Mouse (Mus musculus): Measurements from ENCODE around the gene Cyfip2.

Cyfip2 gene

DNA sequence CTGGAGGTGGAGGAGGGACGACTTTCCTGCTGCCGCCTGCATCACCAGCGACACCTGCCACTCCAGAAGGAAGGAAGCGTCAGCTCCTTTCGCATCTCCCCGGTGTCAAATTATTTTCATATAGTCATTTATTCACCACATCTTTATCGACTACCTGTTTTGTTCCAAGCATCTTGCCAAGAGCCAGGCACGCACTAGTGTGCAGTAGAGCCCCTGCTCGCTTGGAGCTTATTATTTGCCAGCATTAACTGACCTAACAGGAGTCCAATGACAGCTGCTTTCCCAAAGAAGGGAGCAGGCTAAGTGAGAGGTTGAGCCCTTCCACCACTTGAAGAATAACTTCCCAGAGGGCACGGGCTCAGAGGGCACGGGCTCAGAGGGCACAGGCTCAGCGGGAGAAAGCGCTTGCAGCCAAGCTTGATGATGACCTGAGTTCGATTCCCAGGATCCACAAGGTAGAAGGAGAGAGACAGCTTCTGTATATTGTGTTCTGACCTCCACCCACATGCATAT lies at the start of gene Cyfip2:
Cyfip2 (minus strand) TSS at position 337 of the 513 bp plus-strand sequence.
- no peak for DNase-seq (ENCODE audit: low spot score)

DNA sequence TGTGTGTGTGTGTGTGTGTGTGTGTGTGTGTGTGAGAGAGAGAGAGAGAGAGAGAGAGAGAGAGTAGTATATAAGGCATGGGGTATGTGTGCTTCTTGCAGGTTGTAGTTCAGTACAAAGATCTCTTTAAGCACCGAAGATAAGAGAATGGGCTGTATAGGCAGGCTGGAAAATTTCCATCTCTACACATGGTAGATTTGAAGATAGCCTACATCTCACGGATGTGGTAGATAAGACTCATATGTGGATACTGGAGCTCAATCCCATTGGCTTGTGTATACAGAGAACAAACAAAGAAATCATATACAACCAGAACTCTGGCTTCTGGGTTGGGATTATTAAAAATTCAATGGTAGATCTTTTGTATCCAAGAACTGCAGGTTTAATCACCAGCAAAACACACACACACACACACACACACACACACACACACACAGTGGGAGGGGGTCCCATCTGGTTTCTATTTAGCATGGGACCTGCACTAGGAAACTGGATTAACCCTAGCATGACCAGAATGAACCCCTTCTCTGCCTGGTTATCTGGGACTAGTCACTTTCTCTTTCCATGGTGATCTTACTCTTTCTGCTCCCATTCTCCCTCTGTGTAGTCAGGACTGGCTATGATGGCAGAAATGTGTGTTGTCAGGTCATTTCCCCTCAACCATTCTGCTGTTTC lies 48.5 kb upstream of the Cyfip2 start:
- DNase-seq (ENCODE audit: low spot score): no peak

DNA sequence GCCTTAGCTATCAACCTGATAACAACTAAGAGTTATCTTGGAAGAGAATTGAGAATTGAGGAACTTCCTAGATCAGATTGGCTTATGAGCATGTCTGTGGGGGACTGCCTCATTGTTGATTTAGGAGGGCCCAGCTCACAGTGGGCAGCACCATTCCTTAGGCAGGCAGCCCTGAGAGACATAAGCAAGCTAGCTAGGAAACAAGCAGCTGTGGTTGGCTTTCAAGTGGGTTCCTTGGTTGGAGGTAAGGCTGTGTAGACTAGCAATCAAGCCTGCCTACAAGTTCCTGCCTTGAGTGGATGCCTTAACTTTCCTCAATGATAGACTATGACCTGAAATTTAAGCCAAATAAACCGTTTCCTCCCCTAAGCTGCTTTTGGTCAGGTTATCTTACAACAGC lies 45.7 kb upstream of the Cyfip2 start:
- no peak for DNase-seq (ENCODE audit: low spot score)

DNA sequence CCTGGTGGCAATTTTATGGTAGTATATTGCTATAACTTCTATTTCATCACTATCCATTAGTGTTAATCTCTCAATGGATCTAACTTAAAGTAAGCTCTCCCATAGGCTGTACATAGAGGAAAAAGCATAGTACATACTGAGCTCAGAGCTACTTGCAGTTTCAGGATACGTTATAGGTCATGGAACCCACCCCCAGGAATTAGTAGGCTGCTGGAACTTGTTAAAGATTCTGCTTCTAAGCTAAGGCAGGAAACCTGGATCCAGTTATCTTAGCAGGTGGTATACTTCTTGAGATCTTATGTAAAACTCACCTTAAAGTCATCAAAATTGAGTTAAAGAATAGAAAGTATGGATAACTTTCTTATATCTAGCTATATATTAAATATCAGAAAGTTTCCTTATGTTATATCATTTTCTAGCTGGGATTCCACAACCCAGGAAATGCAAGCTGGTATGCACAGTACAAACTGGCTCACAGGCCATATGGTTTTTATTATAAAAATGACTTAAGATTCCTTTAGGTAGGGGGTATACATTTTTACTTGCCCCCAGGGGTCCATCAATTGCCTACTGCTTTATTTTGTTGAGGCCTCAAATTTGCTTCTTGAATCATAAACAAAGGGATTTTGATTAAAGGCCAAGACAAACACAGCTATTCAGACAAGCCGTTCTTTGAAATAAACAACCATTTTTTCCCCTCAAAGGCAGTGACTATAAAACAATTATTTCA lies 37.2 kb upstream of the Cyfip2 start:
- DNase-seq (ENCODE audit: low spot score): no peak

DNA sequence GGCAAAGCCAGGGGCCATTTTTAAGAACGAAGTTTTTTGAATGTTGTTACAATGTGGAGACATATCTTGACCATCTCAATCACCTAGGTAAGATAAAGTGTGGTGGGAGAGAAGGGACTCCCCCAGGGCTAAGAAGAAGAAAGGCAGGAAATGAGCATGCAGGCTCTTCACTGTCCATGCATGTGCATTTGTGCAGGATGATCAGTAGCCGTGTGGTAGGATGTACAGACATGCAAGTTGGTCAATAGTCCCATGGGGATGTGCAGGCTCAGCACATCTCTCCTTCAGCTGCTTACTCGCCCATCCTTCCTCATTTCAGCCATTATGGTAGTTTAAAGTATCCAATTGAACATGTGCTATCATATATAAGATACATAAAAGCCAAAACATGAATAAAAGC lies 35.8 kb upstream of the Cyfip2 start:
- DNase-seq (ENCODE audit: low spot score): no peak

DNA sequence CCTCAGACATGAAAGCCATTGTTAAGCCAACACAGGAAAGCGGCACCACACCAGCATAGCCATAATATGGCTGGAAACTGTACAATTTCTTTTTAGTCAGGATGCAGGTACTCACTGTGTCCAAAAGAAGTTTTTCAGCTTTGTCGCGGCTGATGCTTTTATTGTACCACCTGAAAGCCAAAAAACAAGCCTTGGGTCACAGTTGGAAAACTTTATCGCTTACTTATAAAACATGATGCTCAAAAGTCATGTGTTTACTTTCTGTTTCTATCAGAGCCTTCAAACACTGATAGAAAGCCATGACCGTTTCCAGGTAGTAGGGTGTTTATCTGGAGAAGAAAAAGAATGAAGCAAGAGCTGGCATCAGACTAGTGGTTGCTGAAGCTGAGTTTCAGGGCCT lies 35.1 kb upstream of the Cyfip2 start:
- DNase-seq (ENCODE audit: low spot score): no peak

DNA sequence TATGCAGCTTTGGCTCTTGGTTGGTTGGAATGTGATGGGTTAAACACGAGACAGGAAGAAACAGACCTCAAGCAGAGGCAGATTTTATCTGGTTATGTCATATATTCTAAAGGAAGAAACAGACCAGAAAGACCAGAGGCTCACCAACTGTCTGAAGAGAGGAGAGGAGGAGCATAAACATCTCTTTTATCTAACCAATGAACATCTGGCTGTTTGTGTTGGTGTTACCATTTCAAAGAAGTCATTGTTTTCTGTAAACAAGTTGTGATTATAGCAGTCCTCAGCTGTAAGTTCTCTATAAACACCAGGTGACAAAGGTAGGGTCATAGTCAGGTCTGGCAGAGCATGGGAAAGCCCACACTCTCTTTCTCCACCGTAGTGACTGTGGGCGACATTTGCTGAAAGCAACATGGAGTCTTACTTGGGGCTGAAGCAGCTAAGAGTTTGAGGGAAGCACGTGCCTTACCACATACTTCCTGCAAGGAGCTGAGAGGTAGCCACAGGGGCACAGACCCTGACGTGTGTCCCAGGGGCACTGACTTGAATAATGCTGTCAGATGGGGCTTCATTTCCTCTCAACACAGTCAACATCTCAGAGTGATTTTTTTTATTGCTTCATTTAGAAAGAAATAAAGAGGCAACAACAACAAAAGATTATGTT lies 31.4 kb upstream of the Cyfip2 start:
- no peak for DNase-seq (ENCODE audit: low spot score)

DNA sequence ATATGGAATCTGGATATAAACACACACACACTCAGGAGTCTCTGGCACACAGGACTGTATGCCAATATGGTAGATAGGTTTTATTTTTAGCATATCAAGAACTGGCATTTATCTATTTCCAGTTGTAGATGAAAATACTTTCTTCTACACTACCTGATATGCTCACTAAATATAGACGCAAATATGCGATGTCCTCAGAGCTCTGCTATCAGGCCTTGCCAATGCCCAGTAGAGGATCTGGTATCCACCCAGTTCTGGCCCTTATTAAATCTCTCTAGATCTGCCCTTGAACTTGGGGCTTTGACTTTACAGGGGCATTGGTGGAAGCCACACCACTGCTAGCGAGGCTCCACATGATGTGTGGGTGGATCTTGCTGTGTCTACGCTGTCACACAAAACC lies 29.3 kb upstream of the Cyfip2 start:
- no peak for DNase-seq (ENCODE audit: low spot score)

DNA sequence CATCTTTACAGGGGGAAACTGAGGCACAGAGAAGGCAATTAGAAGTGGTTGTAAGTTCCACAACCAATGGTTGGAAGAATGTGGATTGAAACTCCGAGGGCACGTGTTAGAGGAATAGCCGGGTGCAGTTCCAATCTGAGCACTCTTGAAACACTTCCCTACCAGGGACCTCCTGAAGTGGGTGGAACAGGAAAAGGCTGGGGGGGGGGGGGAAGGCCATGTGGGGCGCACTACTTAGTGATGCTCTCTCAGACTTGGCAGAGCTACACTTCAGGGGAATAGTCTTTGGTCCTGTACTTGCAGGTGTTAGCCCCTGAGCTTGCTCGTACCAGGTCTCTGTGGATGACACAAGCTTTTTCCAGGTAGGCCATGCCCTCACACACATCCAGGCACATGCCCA lies 23.4 kb upstream of the Cyfip2 start:
- no peak for DNase-seq (ENCODE audit: low spot score)

DNA sequence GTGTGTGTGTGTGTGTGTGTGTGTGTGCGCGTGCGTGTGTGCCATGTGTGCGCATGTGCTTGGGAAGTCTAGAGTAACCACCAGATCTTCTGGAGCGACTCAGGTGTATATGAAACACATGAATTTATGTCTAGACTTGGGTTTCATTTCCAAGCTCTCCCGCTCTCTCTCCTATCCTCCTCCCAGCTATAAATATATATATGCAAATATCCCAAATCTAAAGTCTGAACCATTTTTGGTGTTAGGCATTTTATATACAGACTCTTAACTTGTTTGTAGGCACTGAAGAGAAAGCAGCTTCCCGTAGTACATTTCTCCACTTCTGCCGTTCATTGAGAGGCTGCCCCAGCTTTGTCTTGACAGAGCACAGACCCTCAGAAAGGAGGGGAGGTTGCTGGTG lies 19.6 kb upstream of the Cyfip2 start:
- DNase-seq (ENCODE audit: low spot score): no peak

DNA sequence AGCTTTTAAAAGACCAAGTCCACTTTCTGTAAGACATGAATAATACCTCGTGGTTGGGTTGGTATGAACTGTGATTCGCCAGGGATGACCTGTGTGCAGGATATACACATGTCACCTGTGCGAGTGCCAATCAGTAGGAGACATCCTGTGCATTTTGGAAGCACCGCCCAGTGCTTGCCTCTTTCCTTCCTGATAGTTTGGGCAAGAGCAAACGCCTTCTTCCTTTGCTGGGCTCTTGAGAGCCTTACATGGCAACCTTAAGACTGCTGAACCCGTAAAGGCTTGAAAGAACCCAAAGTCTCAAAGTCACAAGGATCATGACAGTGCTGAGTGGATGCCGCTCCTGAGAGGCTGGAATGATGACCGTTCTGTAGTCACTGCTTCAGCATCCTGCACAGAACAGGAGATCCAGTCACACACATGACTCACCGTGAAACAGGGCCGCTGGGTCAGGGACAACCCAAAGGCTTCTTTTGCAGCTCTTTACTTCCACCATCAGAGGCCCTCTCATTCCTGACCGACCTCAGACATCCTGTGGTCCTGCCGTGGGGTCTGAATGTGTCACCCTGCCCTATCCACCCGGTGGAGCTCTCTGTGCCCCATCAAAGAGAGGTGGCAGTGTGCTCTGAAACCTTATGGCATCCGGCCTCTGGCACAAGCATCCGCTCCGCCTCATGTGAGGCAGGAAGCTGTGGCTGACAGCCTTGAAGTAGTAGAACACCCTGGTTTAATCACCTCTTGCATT lies 13.8 kb upstream of the Cyfip2 start:
- DNase-seq (ENCODE audit: low spot score): no peak

DNA sequence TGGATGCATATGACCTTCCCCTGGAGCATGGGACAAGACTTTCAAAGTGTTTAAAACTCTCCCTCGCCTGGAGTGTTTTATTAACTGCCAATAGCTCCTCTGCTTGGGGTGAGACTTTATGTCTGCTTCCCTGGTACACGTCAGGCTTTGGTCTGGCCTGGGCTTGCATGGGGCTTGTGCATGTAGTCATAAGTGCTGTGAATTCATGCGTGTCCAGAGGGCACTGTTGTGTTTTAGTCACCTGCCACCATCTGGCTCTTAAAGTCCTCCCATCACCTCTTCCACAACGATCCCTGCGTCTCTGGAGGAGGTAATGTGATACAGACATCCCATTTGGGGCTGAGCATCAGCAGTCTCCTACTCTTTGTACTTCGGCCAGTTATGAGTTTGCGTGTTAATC lies 8.9 kb upstream of the Cyfip2 start:
- DNase-seq (ENCODE audit: low spot score): no peak

DNA sequence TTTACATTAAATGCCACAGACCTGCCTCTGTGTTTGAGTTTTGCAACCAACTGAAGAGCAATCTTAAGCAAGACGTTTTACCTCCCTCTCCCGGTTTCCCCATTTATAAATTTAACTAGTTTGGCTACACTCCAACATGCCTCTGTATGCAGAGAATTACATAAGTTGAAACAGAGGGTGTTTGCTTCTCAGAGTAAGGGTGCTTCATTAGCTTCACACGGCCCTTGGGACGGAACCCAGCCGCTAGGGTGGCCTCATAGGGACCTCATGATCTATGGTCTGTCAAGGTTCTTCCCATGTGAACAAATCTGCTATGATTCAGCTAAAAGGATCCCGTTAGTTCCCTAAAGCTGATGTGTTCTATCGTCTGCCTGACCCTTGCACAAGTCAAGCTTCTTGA lies 1.9 kb upstream of the Cyfip2 start:
- no peak for DNase-seq (ENCODE audit: low spot score)

DNA sequence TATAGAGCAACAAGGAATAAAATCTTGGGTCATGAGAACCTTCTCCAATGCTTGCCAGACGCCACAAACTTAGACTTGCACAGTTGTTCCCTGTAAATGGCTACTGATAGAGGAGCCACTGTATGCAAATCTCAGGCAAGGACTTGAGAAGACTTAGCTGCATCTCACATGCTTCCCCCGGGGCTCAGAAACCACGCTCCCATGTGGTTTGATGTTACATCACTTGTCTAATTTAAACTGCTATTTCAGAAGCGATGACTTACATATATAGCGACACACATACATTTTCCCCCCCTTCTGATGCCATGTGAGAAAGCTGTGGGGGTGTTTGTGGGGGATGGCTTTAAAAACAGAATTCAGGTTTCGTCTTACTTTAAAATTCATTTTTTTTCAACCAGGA lies 1.2 kb upstream of the Cyfip2 start:
- no peak for DNase-seq (ENCODE audit: low spot score)

DNA sequence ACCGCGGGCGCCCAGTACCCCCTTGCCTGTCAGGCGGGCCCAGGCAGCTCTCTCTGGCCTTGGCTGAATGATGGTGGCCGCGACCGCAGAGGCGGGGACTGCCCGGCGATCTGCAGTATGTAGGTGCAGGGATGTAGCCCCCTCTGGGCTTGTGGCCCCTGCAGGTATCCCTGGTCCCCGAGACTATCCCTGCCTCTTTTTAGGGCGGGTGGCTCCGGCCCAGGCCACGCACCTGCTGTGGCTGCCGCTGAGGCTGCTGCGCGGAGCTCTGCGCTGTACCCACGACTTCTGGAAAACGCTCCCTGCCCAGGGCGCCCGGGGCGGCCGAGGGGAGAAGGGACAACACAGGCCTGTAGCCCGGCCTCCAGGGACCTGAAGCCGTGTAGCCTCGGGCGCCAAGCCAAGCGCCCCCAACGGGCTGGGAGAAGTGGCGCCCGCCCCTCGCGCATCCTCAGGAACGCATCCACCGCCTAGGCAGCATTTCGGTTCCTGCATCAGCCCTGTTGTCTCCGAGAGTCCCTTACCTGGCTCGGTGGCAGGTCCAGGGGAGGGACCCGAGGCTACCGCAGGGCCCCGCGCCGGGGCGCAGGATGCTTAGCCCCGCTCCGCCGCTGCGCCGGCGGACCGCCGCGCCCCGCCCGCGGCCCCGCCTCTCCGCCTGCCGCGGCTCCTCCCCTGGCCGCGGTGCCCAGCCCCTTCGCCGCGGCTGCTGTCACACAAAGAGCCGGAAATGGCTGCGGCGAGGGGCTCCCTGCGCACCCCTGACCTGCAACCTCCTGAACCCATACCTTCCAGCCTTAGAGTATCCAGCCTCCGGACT lies 746 bp downstream of the Cyfip2 start:
- DNase-seq (ENCODE audit: low spot score): no peak

DNA sequence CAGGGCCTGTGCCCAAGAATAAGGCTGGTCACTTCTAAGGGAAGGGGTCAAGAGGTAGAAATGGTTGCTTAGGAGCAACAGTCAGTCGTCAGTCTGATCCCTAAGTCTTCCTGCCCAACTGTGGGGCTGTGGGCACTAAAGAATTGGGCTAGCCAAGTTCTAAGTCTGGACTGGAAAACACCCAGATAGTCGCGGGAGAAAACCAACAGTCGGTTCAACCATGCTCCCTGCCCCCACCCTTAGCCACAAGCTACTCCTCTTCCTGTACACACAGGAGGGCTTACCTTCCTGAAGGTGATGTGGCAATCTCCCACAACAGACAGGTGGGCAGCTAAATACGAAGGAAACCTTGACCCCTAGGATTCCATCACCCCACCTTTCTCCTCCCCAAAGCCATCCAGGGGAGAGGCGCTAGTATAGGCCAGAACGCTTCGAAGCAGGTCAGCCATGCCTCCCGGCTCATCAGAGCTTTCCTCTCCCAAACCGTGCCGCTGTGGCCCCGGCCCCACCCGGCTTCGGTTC lies 1.4 kb downstream of the Cyfip2 start:
- DNase-seq (ENCODE audit: low spot score): no peak

DNA sequence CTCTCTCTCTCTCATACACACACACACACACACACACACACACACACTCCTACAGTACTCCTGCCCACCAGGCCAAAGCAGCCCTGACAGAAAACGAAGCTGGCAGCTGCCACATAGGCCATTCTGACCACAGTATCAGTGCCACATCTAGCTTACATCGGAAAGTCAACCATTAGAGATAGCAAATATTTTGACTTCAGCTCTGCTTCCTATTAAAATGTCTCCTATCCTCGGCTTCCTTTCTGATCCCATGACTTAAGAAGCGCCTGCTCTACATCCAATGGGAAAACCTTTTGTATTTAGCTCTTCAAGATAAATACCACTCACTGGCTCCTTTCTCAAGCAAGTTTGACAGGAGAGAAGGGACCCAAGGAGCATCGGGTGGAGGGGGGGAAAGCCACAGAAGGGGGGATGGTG lies 2.0 kb downstream of the Cyfip2 start:
- no peak for DNase-seq (ENCODE audit: low spot score)

DNA sequence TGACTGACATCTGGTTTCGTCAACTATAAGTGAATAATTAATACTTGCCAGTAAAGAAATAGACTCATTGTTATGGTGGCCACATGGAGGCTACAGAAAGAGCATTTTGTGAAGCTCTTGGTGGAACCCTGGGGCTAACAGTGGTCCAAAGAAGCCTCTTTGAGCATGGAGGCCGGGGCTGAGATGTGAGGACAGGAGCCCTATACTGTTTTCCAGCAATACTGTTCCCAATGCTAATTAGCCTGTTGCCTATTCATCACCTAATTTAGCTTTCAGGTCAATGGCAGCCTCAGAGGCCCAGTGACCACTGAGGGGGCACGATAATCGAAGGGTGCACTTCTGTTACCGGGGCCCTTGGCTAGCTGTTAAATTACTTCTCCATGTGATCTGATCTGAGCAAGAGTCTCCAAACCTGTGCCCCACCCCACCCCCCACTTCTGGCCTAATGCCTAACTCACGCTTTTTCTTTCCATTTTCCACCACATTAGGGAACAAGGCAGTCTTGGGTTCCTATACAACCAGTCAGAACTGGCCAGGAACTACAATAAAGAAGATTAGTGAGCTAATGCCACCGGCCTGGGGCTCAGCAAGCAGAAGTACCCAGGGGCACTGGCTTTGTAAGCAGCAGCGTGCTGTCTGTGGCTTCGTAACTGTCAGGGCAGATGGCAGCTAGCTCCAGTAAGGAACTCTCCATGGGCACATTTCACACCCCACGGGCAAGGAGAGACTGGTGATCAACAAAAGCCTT lies 2.7 kb downstream of the Cyfip2 start:
- DNase-seq (ENCODE audit: low spot score): no peak

DNA sequence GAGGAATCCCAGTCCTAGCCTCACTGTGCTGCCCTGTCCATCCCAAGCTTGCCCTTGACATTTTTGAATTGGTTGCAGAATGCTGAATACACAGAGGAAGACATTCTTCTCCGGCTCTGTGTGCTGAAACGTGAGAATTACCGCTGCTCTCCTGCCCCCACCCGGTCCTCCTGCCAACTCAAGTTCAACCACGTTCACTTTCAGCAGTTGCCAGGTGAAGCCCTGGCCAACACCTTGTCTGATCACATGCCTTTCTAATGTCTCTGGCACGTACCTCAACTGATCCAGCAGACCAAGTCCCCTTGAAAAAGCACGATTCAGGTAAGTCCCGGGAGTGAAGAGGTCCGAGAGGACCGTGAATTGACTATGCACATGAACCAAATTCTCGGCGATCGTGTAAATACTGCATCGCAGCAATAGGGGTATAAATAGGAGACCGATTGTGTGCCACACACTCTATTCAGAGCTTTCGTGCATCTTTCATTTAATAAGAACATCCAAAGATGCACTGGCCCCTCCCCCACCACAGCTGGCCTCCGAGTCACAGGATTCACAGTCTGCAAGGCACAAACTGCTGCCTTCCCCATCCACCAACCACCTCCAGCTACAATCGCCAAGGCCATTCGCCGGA lies 3.4 kb downstream of the Cyfip2 start:
- DNase-seq (ENCODE audit: low spot score): no peak
